Mouse (Mus musculus): ENCODE measurements around the gene Ifit1bl1. TPM values are rescaled to one million over a fixed set of nuclear protein-coding genes. Genes with fewer than 3 reads are reported as not detected.
"Not testable (repeated sequence)": the region's sequence is repeated elsewhere in the genome, so short reads cannot be mapped to it uniquely, and the experiment has no call there.

Gene Ifit1bl1
- total RNA-seq, 4 experiments from 2014 or later = 0.98 to 1.2 (median 1.0) TPM

GRCm38 (mm10) chr19:34587898-34588692 is 13.7 kb downstream of the Ifit1bl1 start:
- not testable (repeated sequence) for DNase-seq

GRCm38 (mm10) chr19:34585740-34586458 is 15.9 kb downstream of the Ifit1bl1 start:
- not testable (repeated sequence) for DNase-seq

GRCm38 (mm10) chr19:34583126-34583766 is 18.5 kb downstream of the Ifit1bl1 start, which contains the start of gene Ifit3:
Gene Ifit3 (plus strand): TSS chr19:34583531.
- DNase-seq = not testable (repeated sequence)

- not testable (repeated sequence) for DNase-seq
Measured at GRCm38 (mm10) chr19:34582696-34583095, 19.1 kb downstream of the Ifit1bl1 start.

- DNase-seq = no peak
Measured at GRCm38 (mm10) chr19:34577121-34577520, 24.6 kb downstream of the Ifit1bl1 start.

- no peak for DNase-seq
Measured at GRCm38 (mm10) chr19:34573650-34574049, 28.1 kb downstream of the Ifit1bl1 start.

- DNase-seq = no peak
Measured at GRCm38 (mm10) chr19:34571080-34571479, 30.7 kb downstream of the Ifit1bl1 start.

GRCm38 (mm10) chr19:34569896-34570476 is 31.8 kb downstream of the Ifit1bl1 start:
- DNase-seq = no peak

- no peak for DNase-seq
Measured at GRCm38 (mm10) chr19:34568988-34569895, 32.5 kb downstream of the Ifit1bl1 start.

GRCm38 (mm10) chr19:34566178-34566784 is 35.5 kb downstream of the Ifit1bl1 start:
- DNase-seq = no peak

GRCm38 (mm10) chr19:34562556-34562955 is 39.2 kb downstream of the Ifit1bl1 start:
- no peak for DNase-seq

GRCm38 (mm10) chr19:34556621-34557020 is 45.1 kb downstream of the Ifit1bl1 start:
- DNase-seq = no peak

GRCm38 (mm10) chr19:34554061-34554460 is 47.7 kb downstream of the Ifit1bl1 start:
- no peak for DNase-seq

- no peak for DNase-seq
Measured at GRCm38 (mm10) chr19:34553522-34553921, 48.2 kb downstream of the Ifit1bl1 start.

- DNase-seq = no peak
Measured at GRCm38 (mm10) chr19:34553021-34553420, 48.7 kb downstream of the Ifit1bl1 start.

GRCm38 (mm10) chr19:34551981-34552380 is 49.8 kb downstream of the Ifit1bl1 start:
- no peak for DNase-seq

- peak; percentile 55 for DNase-seq
Measured at GRCm38 (mm10) chr19:34550534-34551223, 51.1 kb downstream of the Ifit1bl1 start, which contains the start of gene Ifit2. Gene Ifit2 (plus strand): TSS chr19:34550694.

GRCm38 (mm10) chr19:34550205-34550533 is 51.6 kb downstream of the Ifit1bl1 start:
- no peak for DNase-seq

GRCm38 (mm10) chr19:34547976-34548375 is 53.8 kb downstream of the Ifit1bl1 start:
- DNase-seq = peak; percentile 67

- DNase-seq = no peak
Measured at GRCm38 (mm10) chr19:34546211-34546610, 55.5 kb downstream of the Ifit1bl1 start.
